Mouse (Mus musculus) forebrain, postnatal 0 days (tissue): ENCODE measurements at regions not wholly inside any gene's neighbourhood (a gene's known extent, or its start where the extent isn't known, plus 50 kb on each side); places are given as distances from the start of the nearest gene placed in this dataset.

ENCODE experiments used
- ATAC-seq: fragments of 200-750 bp; cut with Nextera tagmentation; 2 replicates; pipeline ENCODE4 v1.8.0; 2017; ENCODE audit warnings: mild to moderate bottlenecking, moderate library complexity
- DNase-seq: peaks from one replicate; pipeline ENCODE4 v3.0.0-alpha.2; 2015
- H3K27ac ChIP-seq: fragments of 300-500 bp; sonication (generic); 2 replicates; pipeline ENCODE4 v1.5.1; 2014; ENCODE audit warnings: low read depth, mild to moderate bottlenecking, antibody characterized with exemption, low read length, moderate library complexity, mixed read lengths
- H3K27me3 ChIP-seq: fragments of 300-500 bp; sonication (generic); 2 replicates; pipeline ENCODE4 v1.6.1; 2014; ENCODE audit warnings: mild to moderate bottlenecking, low read length, mixed read lengths; ENCODE audit not compliant: insufficient read depth
- H3K36me3 ChIP-seq: fragments of 300-500 bp; sonication (generic); 2 replicates; pipeline ENCODE4 v1.6.1; 2014; ENCODE audit warnings: mild to moderate bottlenecking, moderate library complexity; ENCODE audit not compliant: insufficient read depth
- H3K4me1 ChIP-seq: fragments of 300-500 bp; sonication (generic); 2 replicates; pipeline ENCODE4 v1.6.1; 2014; ENCODE audit warnings: antibody characterized with exemption; ENCODE audit not compliant: insufficient read depth
- H3K4me2 ChIP-seq: fragments of 300-500 bp; sonication (generic); 2 replicates; pipeline ENCODE4 v1.6.1; 2014; ENCODE audit warnings: low read depth, mild to moderate bottlenecking, moderate library complexity
- H3K4me3 ChIP-seq: fragments of 300-500 bp; sonication (generic); 2 replicates; pipeline ENCODE4 v1.5.1; 2014; ENCODE audit warnings: low read depth, low read length, mixed read lengths
- H3K9ac ChIP-seq: fragments of 300-500 bp; sonication (generic); 2 replicates; pipeline ENCODE4 v1.6.1; 2014; ENCODE audit warnings: mild to moderate bottlenecking
- H3K9me3 ChIP-seq: fragments of 300-500 bp; sonication (generic); 2 replicates; pipeline ENCODE4 v1.6.1; 2016; ENCODE audit warnings: low read length
- CTCF ChIP-seq: sonication (generic); IDR thresholded peaks from 2 replicates; pipeline ENCODE4 v1.5.1; 2016; ENCODE audit warnings: antibody characterized with exemption, control low read depth, low read depth
- WGBS: fragments of 180-500 bp; shearing (Covaris S2); extraction: QIAGEN DNeasy Blood & Tissue Kit; methylation state at CpG from one replicate; pipeline ENCODE4 v1.1.7; 2014; 5-methylcytosine and 5-hydroxymethylcytosine counted together

DNA sequence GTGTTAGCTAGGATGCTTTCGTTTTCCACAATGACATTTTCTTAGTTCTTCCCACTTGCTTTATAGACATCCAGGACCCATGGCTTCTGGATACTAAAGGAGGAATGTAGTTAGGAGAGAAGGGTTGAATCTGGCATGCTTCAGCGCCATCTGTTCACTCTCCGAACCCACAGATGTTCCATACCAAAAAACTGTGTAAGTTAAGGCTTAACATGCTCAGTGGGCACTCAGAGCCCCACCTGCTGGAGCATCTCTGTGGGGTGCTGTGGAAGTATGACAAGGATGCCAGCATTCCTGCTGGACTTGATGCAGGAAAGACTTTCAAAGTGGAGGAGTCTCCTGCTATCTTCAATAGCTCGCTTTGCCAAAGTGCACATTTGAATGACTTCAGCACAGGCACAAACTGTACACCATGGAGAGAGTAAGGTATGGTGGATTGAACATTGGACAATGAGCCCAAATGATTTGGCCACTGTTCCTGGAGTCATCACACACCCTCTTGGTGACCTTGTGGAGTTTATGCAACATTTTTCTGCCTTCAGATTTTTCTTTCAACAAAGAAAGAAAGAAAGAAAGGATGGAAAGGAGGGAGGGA is 802.3 kb downstream of the Cdh8 start:
- Histone ChIP-seq H3K4me1 (no peaks in the 10 kb centered on the region), H3K9ac (no peak overlapping the region), H3K9me3 (no peaks in the 10 kb centered on the region), H3K4me2 (no peak overlapping the region), H3K4me3 (no peak overlapping the region), H3K36me3 (no peaks in the 10 kb centered on the region), H3K27ac (no peak overlapping the region), H3K27me3 (no peaks in the 10 kb centered on the region)
- TF ChIP-seq CTCF: no peak
- ATAC-seq (no peak), DNase-seq (peak; percentile 17)
- WGBS: 77% methylated on average over 4 of the region's 4 CpGs

DNA sequence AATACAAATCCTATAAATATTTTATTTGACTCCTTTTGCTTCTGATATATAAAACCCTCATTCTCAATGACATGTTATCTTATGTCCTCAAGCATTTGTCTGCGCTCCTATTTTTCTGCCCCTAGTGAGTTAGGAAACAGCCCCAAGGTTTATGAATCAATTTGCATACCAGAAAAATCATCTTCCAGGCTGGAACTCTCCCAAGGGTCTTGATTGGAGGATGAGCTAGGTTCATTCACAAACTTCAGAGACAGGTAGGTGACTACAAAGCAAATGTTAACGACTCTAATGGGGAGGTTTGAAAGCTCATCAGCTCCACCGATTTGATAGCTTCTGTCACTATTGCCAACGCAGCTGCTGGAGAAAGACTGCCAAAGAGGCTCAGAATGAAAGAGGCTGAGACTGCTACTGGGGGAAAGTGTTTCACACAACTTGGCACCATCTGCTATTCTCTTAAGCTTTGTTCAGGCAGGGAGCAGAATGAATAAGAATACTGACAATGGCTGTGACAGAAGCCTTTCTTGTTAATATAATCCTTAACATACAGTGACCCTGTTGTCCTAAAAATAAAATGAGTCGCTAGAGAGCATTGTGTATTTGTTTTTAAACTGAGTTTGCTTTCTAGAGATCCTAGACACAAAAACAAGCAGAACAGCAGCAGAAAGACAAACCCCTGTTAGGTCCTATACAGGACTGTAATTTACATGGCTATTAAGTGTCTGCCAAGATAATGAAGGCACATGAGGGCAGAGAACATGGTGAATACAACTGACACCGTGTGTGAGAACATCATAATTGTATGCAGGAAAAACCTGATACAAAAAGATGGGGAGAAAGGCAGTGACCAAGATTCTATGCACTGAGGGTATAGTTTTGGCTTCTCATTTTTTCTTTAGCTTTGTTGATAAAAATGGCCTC is 843.4 kb downstream of the Cdh8 start:
- Histone ChIP-seq H3K4me1 (peaks cover 6% of the 10 kb centered on the region; the same call in 1 of the 2 replicates), H3K4me3 (no peak overlapping the region), H3K27ac (peak overlapping the region; percentile 64), H3K27me3 (no peaks in the 10 kb centered on the region), H3K9ac (no peak overlapping the region), H3K4me2 (no peak overlapping the region), H3K9me3 (no peaks in the 10 kb centered on the region), H3K36me3 (no peaks in the 10 kb centered on the region)
- no peak for TF ChIP-seq CTCF
- DNase-seq (peak; percentile 89), ATAC-seq (peak; percentile 97)
- 8% methylated on average over 6 of the region's 6 CpGs for WGBS

- no peak for TF ChIP-seq CTCF
- Histone ChIP-seq H3K4me1 (no peaks in the 10 kb centered on the region), H3K36me3 (no peaks in the 10 kb centered on the region), H3K9ac (no peak overlapping the region), H3K4me2 (no peak overlapping the region), H3K27me3 (no peaks in the 10 kb centered on the region), H3K9me3 (no peaks in the 10 kb centered on the region), H3K4me3 (no peak overlapping the region), H3K27ac (no peak overlapping the region)
- no peak for DNase-seq
- ATAC-seq: no peak
- WGBS: 81% methylated on average over 5 of the region's 5 CpGs
Measured at GRCm38 (mm10) chr8:98566661-98567060, 849.6 kb downstream of the Cdh8 start.

DNA sequence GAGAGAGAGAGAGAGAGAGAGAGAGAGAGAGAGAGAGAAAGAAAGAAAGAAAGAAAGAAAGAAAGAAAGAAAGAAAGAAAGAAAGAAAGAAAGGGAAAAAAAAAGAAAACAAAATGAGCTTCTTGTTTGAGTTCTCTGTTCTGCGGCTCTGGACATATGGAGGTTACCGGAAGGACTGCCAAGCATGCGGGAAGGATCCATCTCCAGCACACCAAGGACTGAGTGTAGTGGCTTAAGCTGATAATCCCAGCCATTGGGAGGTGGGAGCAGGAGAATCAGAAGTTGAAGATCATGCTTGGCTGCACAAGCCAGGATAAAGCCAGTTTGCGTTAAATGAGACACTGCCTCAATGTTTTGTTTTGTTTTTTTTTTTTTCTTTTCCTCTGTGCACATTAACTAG is 897.8 kb downstream of the Cdh8 start:
- no peak overlapping the region for H3K4me2 ChIP-seq
- H3K4me3 ChIP-seq: no peak overlapping the region
- no peaks in the 10 kb centered on the region for H3K36me3 ChIP-seq
- TF ChIP-seq CTCF: no peak
- no peak for ATAC-seq
- H3K27me3 ChIP-seq: no peaks in the 10 kb centered on the region
- no peaks in the 10 kb centered on the region for H3K4me1 ChIP-seq
- peak; percentile 6 for DNase-seq
- no peak overlapping the region for H3K9ac ChIP-seq
- H3K9me3 ChIP-seq: no peaks in the 10 kb centered on the region
- H3K27ac ChIP-seq: no peak overlapping the region
- WGBS: 34% methylated on average over 4 of the region's 4 CpGs

DNA sequence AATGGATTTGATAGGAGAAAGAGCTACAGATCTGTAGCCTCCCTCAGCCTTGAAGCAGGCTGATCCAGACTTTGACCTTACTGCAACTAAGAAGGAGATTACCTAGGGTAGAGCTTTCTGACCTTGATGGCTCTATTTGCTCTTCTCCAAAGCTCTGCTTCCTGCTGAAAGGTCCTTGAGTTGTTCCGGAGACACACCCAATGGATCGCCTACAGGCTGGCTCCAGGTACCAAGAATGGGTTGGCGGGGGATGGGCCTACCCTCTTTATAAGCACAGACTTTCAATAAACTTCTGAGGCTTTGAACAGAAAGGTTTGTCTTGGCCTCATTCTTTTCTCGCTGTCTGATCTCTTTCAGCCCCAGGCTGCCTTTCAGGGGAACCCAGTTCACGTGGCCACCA is 901.0 kb downstream of the Cdh8 start:
- Histone ChIP-seq H3K27ac (no peak overlapping the region), H3K27me3 (no peaks in the 10 kb centered on the region), H3K9me3 (no peaks in the 10 kb centered on the region), H3K36me3 (no peaks in the 10 kb centered on the region), H3K9ac (no peak overlapping the region), H3K4me1 (no peaks in the 10 kb centered on the region), H3K4me3 (no peak overlapping the region), H3K4me2 (no peak overlapping the region)
- ATAC-seq (no peak), DNase-seq (no peak)
- TF ChIP-seq CTCF: no peak
- WGBS: 80% methylated on average over 5 of the region's 5 CpGs

DNA sequence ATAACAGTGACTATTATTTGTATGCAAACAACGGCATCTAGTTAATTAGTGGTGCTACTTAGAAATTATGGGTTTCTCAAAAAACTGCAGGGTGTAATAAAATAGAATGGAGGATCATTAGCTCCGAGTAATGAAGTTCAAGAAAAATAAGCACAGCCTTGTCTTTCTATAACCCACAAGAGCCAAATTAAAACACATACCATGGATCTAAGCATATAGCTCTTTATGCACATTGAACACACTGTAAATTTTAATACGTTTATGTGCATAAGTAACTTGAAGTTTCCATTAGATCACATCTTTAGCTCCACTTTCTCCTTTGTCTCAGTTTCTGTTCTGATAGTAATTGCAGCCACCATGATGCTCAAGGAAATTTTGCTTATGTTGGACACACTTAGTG is 919.5 kb downstream of the Cdh8 start:
- TF ChIP-seq CTCF: no peak
- no peaks in the 10 kb centered on the region for H3K27me3 ChIP-seq
- ATAC-seq (no peak), DNase-seq (no peak)
- no peak overlapping the region for H3K4me3 ChIP-seq
- no peak overlapping the region for H3K9ac ChIP-seq
- H3K4me2 ChIP-seq: no peak overlapping the region
- 44% methylated on average over 3 of the region's 3 CpGs for WGBS
- no peaks in the 10 kb centered on the region for H3K36me3 ChIP-seq
- H3K27ac ChIP-seq: no peak overlapping the region
- no peaks in the 10 kb centered on the region for H3K4me1 ChIP-seq
- H3K9me3 ChIP-seq: no peaks in the 10 kb centered on the region

DNA sequence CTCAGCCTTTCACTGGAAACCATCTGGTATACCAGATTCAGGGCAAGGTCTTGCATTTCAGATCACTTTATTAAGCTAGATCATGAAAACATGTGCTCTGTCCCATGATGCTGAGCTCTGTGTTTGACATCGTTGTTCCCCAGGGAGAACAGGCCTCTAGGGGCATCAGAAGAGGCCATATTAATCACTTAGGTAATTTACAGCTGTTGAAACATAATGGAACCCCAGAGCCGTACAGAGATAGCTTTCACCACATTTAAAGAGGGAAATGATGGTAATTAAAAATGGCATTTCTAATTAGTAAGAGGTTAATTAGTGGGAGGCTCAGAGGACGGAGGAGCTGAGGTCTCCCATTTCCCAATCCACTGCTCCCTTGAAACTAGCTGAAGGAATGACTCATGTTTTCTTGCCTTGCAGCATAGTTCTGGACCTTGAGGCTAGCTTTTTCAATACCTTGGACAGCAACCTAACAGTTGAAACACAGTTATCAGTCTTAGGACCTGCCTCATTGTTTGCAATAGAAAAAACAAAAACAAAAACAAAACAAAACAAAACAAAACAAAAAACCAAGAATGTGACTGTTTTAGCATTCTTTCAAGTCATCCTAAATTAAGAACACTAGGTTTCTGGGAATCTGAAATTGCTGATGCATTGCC is 952.8 kb downstream of the Cdh8 start:
- no peak for ATAC-seq
- WGBS: 17% methylated on average over 3 of the region's 3 CpGs

More for the DNA sequence above, 952.8 kb downstream of the Cdh8 start:
- Histone ChIP-seq H3K4me2 (no peak overlapping the region), H3K27me3 (no peaks in the 10 kb centered on the region), H3K9ac (no peak overlapping the region), H3K36me3 (no peaks in the 10 kb centered on the region), H3K4me1 (no peaks in the 10 kb centered on the region), H3K9me3 (no peaks in the 10 kb centered on the region), H3K27ac (no peak overlapping the region), H3K4me3 (no peak overlapping the region)
- no peak for TF ChIP-seq CTCF
- DNase-seq: no peak
